Mouse (Mus musculus) heart, embryonic 12.5 days (tissue): ENCODE data around the gene Iqcn. TPM values are rescaled to one million over a fixed set of nuclear protein-coding genes. Genes with fewer than 3 reads are reported as not detected.

Experiments
- ATAC-seq: fragments of 200-750 bp; cut with Nextera tagmentation; 2 replicates; pipeline ENCODE4 v1.8.0; 2017; ENCODE audit warnings: moderate TSS enrichment, moderate library complexity; ENCODE audit not compliant: insufficient number of reproducible peaks, low FRiP score
- H3K27ac ChIP-seq: fragments of 300-500 bp; sonication (generic); 2 replicates; pipeline ENCODE4 v1.5.1; 2016; ENCODE audit warnings: mild to moderate bottlenecking, moderate library complexity; ENCODE audit not compliant: poor library complexity, severe bottlenecking
- H3K27me3 ChIP-seq: fragments of 300-500 bp; sonication (generic); replicated peaks from 2 replicates; pipeline ENCODE4 v1.6.1; 2016; ENCODE audit warnings: mild to moderate bottlenecking, moderate library complexity
- H3K36me3 ChIP-seq: fragments of 300-500 bp; sonication (generic); 2 replicates; pipeline ENCODE4 v1.6.1; 2016; ENCODE audit warnings: mild to moderate bottlenecking, moderate library complexity
- H3K4me1 ChIP-seq: fragments of 300-500 bp; sonication (generic); replicated peaks from 2 replicates; pipeline ENCODE4 v1.6.1; 2016; ENCODE audit warnings: mild to moderate bottlenecking
- H3K4me2 ChIP-seq: fragments of 300-500 bp; sonication (generic); 2 replicates; pipeline ENCODE4 v1.6.1; 2016; ENCODE audit warnings: mild to moderate bottlenecking, moderate library complexity
- H3K4me3 ChIP-seq: fragments of 300-500 bp; sonication (generic); 2 replicates; pipeline ENCODE4 v1.5.1; 2016; ENCODE audit warnings: mild to moderate bottlenecking
- H3K9ac ChIP-seq: fragments of 300-500 bp; sonication (generic); 2 replicates; pipeline ENCODE4 v1.6.1; 2016; ENCODE audit warnings: mild to moderate bottlenecking, moderate library complexity
- H3K9me3 ChIP-seq: fragments of 300-500 bp; sonication (generic); replicated peaks from 2 replicates; pipeline ENCODE4 v1.6.1; 2016; ENCODE audit warnings: mild to moderate bottlenecking, moderate library complexity
- WGBS: fragments of 180-500 bp; shearing (Covaris S2); methylation state at CpG from one replicate; pipeline ENCODE4 v1.1.7; 2016; 5-methylcytosine and 5-hydroxymethylcytosine counted together
- polyA plus RNA-seq: library from polyadenylated mRNA; unstranded; fragments of >200 nt; fragmentation: Nextera tagmentation; extraction: Ambion mirVana; gene quantifications from 2 replicates; pipeline ENCODE4 v1.2.1, GENCODE M21; 2016

The Iqcn gene
- polyA plus RNA-seq, 1 experiment from 2014 or later = 0.06 TPM

- no peak within 1 kb of the TSS for H3K27ac ChIP-seq
Measured at GRCm38 (mm10) chr8:70718297-70718696, 15.0 kb downstream of the Iqcn start, which contains the start of gene Gm3336. Gm3336 (plus strand) TSS chr8:70718543.

GRCm38 (mm10) chr8:70719796-70720270, 16.6 kb downstream of the Iqcn start:
- no peak overlapping the region for H3K9ac ChIP-seq
- H3K4me3 ChIP-seq = no peak overlapping the region
- no peak overlapping the region for H3K4me2 ChIP-seq
- H3K9me3 ChIP-seq = no peaks in the 10 kb centered on the region
- 61% methylated on average over 9 of the region's 9 CpGs for WGBS
- no peak for ATAC-seq
- peaks cover 52% of the 10 kb centered on the region for H3K27me3 ChIP-seq
- no peaks in the 10 kb centered on the region for H3K4me1 ChIP-seq
- no peaks in the 10 kb centered on the region for H3K36me3 ChIP-seq
- H3K27ac ChIP-seq = no peak overlapping the region

More at GRCm38 (mm10) chr8:70718297-70718696, 15.0 kb downstream of the Iqcn start, which contains the start of gene Gm3336:
- Histone ChIP-seq H3K4me3 (no peak within 1 kb of the TSS), H3K36me3 (no peaks in the 10 kb centered on the region), H3K9ac (no peak within 1 kb of the TSS), H3K4me1 (no peaks in the 10 kb centered on the region), H3K27me3 (peaks cover 43% of the 10 kb centered on the region), H3K4me2 (no peak within 1 kb of the TSS), H3K9me3 (no peaks in the 10 kb centered on the region)
- WGBS = 3% methylated on average over 19 of the region's 19 CpGs
- ATAC-seq = peak; percentile 43; the same call in 1 of the 2 replicates

- ATAC-seq = no peak
- 4% methylated on average over 3 of the region's 3 CpGs for WGBS
- H3K4me1 ChIP-seq = no peaks in the 10 kb centered on the region
- H3K9ac ChIP-seq = no peak overlapping the region
- no peaks in the 10 kb centered on the region for H3K36me3 ChIP-seq
- no peak overlapping the region for H3K27ac ChIP-seq
- H3K27me3 ChIP-seq = peaks cover 54% of the 10 kb centered on the region
- no peaks in the 10 kb centered on the region for H3K9me3 ChIP-seq
- H3K4me3 ChIP-seq = no peak overlapping the region
- no peak overlapping the region for H3K4me2 ChIP-seq
Measured at GRCm38 (mm10) chr8:70720739-70721138, 17.5 kb downstream of the Iqcn start.

DNA sequence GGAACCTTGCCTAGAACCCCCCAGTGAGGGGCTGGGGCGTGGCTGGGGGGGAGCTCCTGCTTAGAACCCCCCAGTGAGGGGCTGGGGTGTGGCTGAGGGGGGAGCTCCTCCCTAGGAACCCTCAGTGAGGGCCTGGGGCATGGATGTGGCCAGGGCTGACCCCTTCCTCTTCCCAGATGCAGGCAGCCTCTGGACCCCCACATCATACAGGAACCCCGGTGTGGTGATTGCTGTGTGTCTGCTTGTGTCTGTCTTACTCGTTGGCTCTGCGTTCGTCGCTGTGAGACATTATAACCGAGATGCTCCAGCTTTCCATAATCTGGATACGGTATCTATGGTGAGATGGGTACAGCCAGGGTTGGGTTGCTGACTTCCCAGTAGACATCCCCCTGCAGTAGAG, 18.3 kb downstream of the Iqcn start:
- Histone ChIP-seq H3K9ac (no peak overlapping the region), H3K36me3 (no peaks in the 10 kb centered on the region), H3K27me3 (peaks cover 59% of the 10 kb centered on the region), H3K9me3 (no peaks in the 10 kb centered on the region), H3K4me3 (no peak overlapping the region), H3K4me1 (no peaks in the 10 kb centered on the region), H3K27ac (no peak overlapping the region), H3K4me2 (no peak overlapping the region)
- 79% methylated on average over 8 of the region's 8 CpGs for WGBS
- no peak for ATAC-seq

DNA sequence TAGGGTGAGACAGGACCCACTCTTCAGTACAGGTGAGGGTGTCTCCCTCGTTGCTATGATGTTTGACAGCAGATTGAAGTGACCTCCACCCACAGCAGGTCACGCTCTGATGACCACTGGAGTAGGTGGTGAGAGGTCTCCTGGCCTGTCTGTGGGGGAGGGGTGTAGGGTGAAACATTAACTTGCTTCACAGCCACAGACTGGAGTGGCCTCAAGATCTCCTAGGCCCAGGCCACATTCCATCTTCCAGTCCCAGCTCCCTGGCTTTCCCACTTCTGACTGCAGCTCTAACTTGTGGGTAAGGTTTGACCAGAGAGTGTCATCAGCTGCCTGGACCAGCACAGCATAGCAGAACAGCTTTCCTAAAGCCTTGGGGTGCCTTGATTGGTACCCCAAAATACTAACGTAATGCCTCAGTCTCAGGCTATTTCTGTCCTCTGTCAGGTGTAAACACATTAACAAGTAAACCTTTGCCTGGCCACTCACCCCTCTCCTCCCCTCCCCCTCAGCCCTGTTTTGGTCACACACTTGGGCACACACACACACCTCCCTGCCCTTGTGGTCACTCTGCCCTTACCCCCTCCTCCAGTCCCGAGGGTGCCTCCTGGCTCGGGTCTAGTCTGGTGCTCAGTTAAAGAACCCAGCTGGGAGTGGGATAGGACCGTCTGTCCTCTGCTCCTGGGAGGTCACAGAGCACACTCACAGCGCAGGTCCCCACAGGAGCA, 20.4 kb downstream of the Iqcn start, which contains the start of gene Pde4c:
Gene Pde4c, plus strand, starts transcription at position 235 of the 725 bp plus-strand sequence.
- Histone ChIP-seq H3K9ac (no peak within 1 kb of the TSS), H3K9me3 (no peaks in the 10 kb centered on the region), H3K4me3 (no peak within 1 kb of the TSS), H3K27me3 (peaks cover 57% of the 10 kb centered on the region), H3K4me1 (no peaks in the 10 kb centered on the region), H3K4me2 (no peak within 1 kb of the TSS), H3K27ac (no peak within 1 kb of the TSS), H3K36me3 (no peaks in the 10 kb centered on the region)
- 52% methylated on average over 7 of the region's 7 CpGs for WGBS
- 0 out of 2 replicates have a peak, but pooled peaks have one; percentile 26 for ATAC-seq

- Histone ChIP-seq H3K27me3 (peaks cover 62% of the 10 kb centered on the region), H3K9me3 (no peaks in the 10 kb centered on the region), H3K4me1 (no peaks in the 10 kb centered on the region), H3K4me3 (no peak overlapping the region), H3K4me2 (no peak overlapping the region), H3K36me3 (no peaks in the 10 kb centered on the region), H3K9ac (no peak overlapping the region), H3K27ac (no peak overlapping the region)
- 72% methylated on average over 12 of the region's 12 CpGs for WGBS
- no peak for ATAC-seq
Measured at GRCm38 (mm10) chr8:70724216-70724615, 21.0 kb downstream of the Iqcn start.

DNA sequence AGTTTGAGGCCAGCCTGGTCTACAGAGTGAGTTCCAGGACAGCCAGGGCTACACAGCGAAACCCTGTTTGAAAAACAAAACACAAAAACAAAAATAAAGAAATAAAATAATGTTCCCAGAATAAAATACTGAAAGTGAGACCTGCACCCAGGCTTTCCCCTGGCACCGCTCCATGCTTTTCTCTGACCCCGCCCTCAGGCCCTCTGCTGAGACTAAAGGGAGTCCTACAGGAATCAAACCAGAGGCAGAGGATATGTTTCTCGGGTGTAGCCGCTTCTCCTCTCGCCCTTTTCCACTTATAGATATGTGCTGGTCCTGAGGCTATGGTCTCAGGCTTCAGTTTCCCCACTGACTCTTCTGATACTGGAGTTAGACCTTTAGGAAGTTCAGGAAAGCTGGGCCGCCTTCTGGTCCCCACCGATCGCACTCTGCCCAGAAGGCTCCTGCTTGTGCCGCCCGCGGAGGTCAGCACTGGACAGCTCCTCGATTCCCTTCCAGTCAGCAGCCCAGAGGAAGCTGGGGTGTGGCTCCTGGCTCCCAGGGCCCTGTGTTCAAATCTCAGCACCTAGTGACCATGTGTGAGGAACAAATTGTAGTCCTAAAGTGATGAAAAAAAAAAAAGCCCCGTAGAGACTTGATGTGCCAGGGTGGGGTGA, 22.7 kb downstream of the Iqcn start:
- no peak overlapping the region for H3K27ac ChIP-seq

GRCm38 (mm10) chr8:70726721-70727120, 23.5 kb downstream of the Iqcn start:
- WGBS = 43% methylated on average over 11 of the region's 11 CpGs
- Histone ChIP-seq H3K27me3 (peaks cover 77% of the 10 kb centered on the region), H3K4me2 (no peak overlapping the region), H3K9me3 (no peaks in the 10 kb centered on the region), H3K4me1 (peaks cover 6% of the 10 kb centered on the region), H3K4me3 (no peak overlapping the region), H3K9ac (no peak overlapping the region), H3K27ac (no peak overlapping the region), H3K36me3 (no peaks in the 10 kb centered on the region)
- no peak for ATAC-seq

More for the DNA sequence above, 22.7 kb downstream of the Iqcn start:
- Histone ChIP-seq H3K4me2 (no peak overlapping the region), H3K9ac (no peak overlapping the region), H3K27me3 (peaks cover 72% of the 10 kb centered on the region), H3K4me3 (no peak overlapping the region), H3K4me1 (peaks cover 6% of the 10 kb centered on the region), H3K9me3 (no peaks in the 10 kb centered on the region), H3K36me3 (no peaks in the 10 kb centered on the region)
- WGBS = 21% methylated on average over 14 of the region's 14 CpGs
- no peak for ATAC-seq

DNA sequence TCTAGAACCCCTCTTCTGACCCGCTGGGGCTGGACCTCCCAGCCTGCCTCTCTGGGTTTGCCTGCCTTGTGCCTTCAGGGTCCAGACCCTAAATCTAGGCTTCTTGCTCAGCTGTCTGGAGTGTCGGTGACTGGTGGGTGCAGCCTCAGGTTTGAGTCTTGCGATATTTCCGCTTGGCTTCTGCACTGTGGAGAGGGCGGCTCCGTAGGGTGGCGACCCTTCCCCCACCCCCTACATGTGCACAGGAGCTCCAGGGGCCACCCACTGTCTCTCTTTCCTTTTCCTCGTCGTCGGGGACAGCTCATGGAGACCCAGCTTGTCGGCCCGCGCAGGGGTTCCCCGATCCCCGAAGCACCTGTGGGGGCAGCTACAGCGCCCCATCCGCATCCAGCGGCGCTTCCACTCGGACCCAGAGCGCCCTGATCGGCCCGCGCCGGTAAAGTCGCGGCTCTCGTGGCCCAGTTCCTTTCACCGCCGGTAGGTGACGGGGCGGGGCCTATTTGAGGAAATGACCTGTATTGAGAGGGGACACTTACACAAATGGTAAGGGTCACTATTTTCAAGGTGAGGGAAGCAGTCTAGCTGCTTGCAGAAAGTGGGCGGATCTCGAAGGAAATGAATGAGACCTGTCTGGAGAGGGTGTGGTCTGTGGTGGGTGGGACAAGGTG, 26.7 kb downstream of the Iqcn start:
- Histone ChIP-seq H3K27ac (no peak overlapping the region), H3K9me3 (no peaks in the 10 kb centered on the region), H3K36me3 (no peaks in the 10 kb centered on the region), H3K4me1 (peaks cover 6% of the 10 kb centered on the region), H3K9ac (no peak overlapping the region), H3K27me3 (peaks cover 74% of the 10 kb centered on the region), H3K4me2 (peak overlapping the region; percentile 65), H3K4me3 (peak overlapping the region; percentile 39)
- 3% methylated on average over 34 of the region's 34 CpGs for WGBS
- peak; percentile 29; the same call in 1 of the 2 replicates for ATAC-seq

DNA sequence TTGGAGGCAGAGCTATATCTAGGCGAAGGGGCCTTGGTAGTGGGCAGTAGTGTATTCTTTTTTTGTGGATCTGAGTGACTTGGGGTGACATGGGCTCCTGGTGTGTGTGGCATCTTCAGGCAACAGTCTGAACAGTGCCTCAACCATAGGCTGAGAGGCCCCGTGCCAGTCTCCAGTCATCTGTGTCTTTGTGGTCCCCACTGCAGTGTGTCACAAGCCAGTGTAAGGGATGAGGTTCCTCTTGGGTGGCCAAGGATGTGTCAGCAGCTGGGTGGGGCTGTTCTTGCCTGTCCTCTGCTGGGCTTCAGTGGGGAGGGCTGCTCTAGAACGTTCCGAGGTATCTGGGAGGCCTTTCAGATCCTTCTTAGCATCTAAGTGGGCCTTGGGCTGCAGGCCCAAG, 27.7 kb downstream of the Iqcn start:
- no peak overlapping the region for H3K27ac ChIP-seq
- H3K27me3 ChIP-seq = peaks cover 70% of the 10 kb centered on the region
- no peak overlapping the region for H3K4me3 ChIP-seq
- peaks cover 6% of the 10 kb centered on the region for H3K4me1 ChIP-seq
- H3K36me3 ChIP-seq = no peaks in the 10 kb centered on the region
- H3K9me3 ChIP-seq = no peaks in the 10 kb centered on the region
- H3K9ac ChIP-seq = no peak overlapping the region
- ATAC-seq = no peak
- H3K4me2 ChIP-seq = no peak overlapping the region
- 81% methylated on average over 4 of the region's 4 CpGs for WGBS

- Histone ChIP-seq H3K27ac (no peak overlapping the region), H3K36me3 (no peaks in the 10 kb centered on the region), H3K27me3 (peaks cover 33% of the 10 kb centered on the region), H3K4me3 (no peak overlapping the region), H3K9me3 (no peaks in the 10 kb centered on the region), H3K4me2 (no peak overlapping the region), H3K4me1 (peaks cover 20% of the 10 kb centered on the region), H3K9ac (no peak overlapping the region)
- WGBS = 63% methylated on average over 5 of the region's 5 CpGs
- no peak for ATAC-seq
Measured at GRCm38 (mm10) chr8:70737705-70738104, 34.4 kb downstream of the Iqcn start.
